Mouse (Mus musculus): ENCODE results near the gene Ntn5. TPM values are rescaled to one million over a fixed set of nuclear protein-coding genes. Genes with fewer than 3 reads are reported as not detected.

Ntn5 gene
- polyA plus RNA-seq, 1 experiment from 2014 or later, result 0.88 TPM

GRCm38 (mm10) chr7:45711316-45712021, 27.6 kb downstream of the Ntn5 start:
- H3K4me3 ChIP-seq, result no peak overlapping the region
- WGBS, result 92% methylated on average over 24 of the region's 24 CpGs
- no peaks in the 10 kb centered on the region for H3K27me3 ChIP-seq (replicated peaks)
- ATAC-seq (replicated peaks), result no peak
- H3K9me3 ChIP-seq, result no peaks in the 10 kb centered on the region
- peaks cover 70% of the 10 kb centered on the region for H3K4me1 ChIP-seq
- no peak overlapping the region for H3K9ac ChIP-seq
- H3K36me3 ChIP-seq (replicated peaks), result peaks cover 32% of the 10 kb centered on the region
- H3K4me2 ChIP-seq, result no peak overlapping the region
- H3K27ac ChIP-seq, result no peak overlapping the region

- Histone ChIP-seq H3K27me3 (replicated peaks) (no peaks in the 10 kb centered on the region), H3K4me1 (peaks cover 70% of the 10 kb centered on the region), H3K4me3 (no peak overlapping the region), H3K4me2 (no peak overlapping the region), H3K9ac (no peak overlapping the region), H3K36me3 (replicated peaks) (peaks cover 32% of the 10 kb centered on the region), H3K9me3 (no peaks in the 10 kb centered on the region), H3K27ac (no peak overlapping the region)
- 91% methylated on average over 21 of the region's 21 CpGs for WGBS
- no peak for ATAC-seq (replicated peaks)
Observed at GRCm38 (mm10) chr7:45712022-45712757, 28.4 kb downstream of the Ntn5 start.

DNA sequence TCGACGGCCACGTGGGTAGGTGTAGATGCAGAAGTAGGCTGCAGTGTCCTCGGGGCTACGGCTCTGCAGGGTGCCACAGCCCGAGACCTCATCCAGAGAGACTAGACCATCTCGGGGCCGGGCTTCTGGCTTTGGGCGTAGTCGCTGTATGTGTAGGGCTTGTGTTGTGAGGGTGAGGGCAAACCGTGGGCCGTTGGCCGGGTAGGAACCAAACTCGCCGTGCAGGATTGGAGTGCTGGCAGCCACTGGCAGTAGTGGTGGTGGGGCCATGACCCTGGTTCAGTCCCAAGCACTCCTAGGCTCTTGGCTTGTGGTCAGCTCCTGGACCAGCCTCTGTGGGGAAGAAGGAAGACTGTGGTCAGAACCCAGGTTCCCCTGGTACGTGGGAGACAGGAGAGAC, 29.6 kb downstream of the Ntn5 start:
- H3K4me2 ChIP-seq, result no peak overlapping the region
- peaks cover 32% of the 10 kb centered on the region for H3K36me3 ChIP-seq (replicated peaks)
- peaks cover 61% of the 10 kb centered on the region for H3K4me1 ChIP-seq
- H3K27me3 ChIP-seq (replicated peaks), result no peaks in the 10 kb centered on the region
- ATAC-seq (replicated peaks), result no peak
- no peak overlapping the region for H3K9ac ChIP-seq
- H3K4me3 ChIP-seq, result no peak overlapping the region
- whole genome bisulfite sequencing, result 92% methylated on average over 16 of the region's 16 CpGs
- no peaks in the 10 kb centered on the region for H3K9me3 ChIP-seq
- no peak overlapping the region for H3K27ac ChIP-seq

DNA sequence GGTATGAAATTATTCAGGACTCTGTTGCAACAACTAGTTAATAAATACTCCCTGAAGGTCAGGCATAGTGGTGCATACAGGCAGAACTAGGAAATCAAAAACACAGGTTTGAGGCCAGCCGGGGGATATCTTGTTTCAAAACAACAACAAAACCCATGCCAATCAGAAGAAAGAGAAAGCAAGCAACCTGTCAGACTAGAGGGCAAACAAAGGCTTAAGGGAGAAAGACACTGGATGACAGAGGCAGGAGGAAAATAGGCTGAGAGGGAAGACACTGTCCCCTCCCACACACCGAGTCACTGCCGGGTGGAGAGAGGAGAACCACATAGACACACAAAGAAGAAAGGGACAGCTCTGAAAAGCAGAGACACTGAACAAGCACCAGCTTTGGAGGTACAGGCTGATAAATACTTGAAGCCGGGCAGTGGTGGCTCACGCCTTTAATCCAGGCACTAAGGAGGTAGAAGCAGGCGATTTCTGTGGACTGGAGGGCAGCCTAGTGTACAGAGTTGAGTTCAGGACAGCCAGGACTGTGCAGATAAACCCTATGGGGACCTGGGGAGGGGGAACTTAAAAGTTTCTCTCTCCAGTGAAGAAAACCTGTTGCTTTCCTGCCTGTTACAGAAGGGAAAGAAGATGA, 30.2 kb downstream of the Ntn5 start:
- Histone ChIP-seq H3K9me3 (no peaks in the 10 kb centered on the region), H3K4me3 (peak overlapping the region; percentile 65), H3K4me2 (peak overlapping the region; percentile 83), H3K4me1 (peaks cover 60% of the 10 kb centered on the region), H3K27me3 (replicated peaks) (no peaks in the 10 kb centered on the region), H3K27ac (no peak overlapping the region), H3K36me3 (replicated peaks) (peaks cover 32% of the 10 kb centered on the region), H3K9ac (0 out of 2 replicates have a peak overlapping the region, but pooled peaks have one; percentile 69)
- WGBS, result 90% methylated on average over 6 of the region's 6 CpGs
- no peak for ATAC-seq (replicated peaks)

DNA sequence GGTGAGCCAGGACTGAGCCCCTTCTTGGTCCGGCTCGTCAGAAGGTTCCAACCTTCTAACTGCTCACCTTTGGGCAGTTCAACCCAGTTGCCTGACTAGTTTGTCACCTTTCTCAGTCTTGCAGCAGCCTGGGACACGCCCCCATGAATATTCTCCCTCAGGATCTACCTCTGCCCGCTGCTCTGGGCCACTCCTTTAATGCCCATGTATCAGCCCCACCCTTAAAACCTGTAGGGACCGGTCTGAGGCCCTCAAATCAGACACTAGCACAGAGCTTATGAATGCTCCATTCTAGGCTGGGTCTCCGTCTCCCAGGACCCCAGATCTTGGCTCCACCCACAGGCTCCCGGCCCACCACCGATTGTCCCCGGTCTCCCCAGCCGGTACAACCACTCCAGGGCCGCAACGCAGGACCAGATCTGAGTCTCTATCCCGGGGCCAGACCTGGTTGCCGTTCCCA, 30.8 kb downstream of the Ntn5 start:
- Histone ChIP-seq H3K4me2 (peak overlapping the region; percentile 83), H3K36me3 (replicated peaks) (peaks cover 35% of the 10 kb centered on the region), H3K27ac (peak overlapping the region; percentile 71), H3K4me3 (peak overlapping the region; percentile 65), H3K4me1 (peaks cover 60% of the 10 kb centered on the region), H3K27me3 (replicated peaks) (no peaks in the 10 kb centered on the region), H3K9me3 (no peaks in the 10 kb centered on the region), H3K9ac (peak overlapping the region; percentile 69)
- WGBS, result 12% methylated on average over 14 of the region's 14 CpGs
- peak; percentile 53 for ATAC-seq (replicated peaks)

GRCm38 (mm10) chr7:45715090-45715708, 31.4 kb downstream of the Ntn5 start, which contains the start of gene Rpl18:
TSS of gene Rpl18 (plus strand) at chr7:45715457.
- peak within 1 kb of the TSS; percentile 69 for H3K9ac ChIP-seq
- peak within 1 kb of the TSS; percentile 80 for H3K27ac ChIP-seq
- no peaks in the 10 kb centered on the region for H3K27me3 ChIP-seq (replicated peaks)
- peaks cover 58% of the 10 kb centered on the region for H3K4me1 ChIP-seq
- peak; percentile 92 for ATAC-seq (replicated peaks)
- peak within 1 kb of the TSS; percentile 83 for H3K4me2 ChIP-seq
- 7% methylated on average over 34 of the region's 34 CpGs for WGBS
- peaks cover 37% of the 10 kb centered on the region for H3K36me3 ChIP-seq (replicated peaks)
- peak within 1 kb of the TSS; percentile 65 for H3K4me3 ChIP-seq
- H3K9me3 ChIP-seq, result no peaks in the 10 kb centered on the region

DNA sequence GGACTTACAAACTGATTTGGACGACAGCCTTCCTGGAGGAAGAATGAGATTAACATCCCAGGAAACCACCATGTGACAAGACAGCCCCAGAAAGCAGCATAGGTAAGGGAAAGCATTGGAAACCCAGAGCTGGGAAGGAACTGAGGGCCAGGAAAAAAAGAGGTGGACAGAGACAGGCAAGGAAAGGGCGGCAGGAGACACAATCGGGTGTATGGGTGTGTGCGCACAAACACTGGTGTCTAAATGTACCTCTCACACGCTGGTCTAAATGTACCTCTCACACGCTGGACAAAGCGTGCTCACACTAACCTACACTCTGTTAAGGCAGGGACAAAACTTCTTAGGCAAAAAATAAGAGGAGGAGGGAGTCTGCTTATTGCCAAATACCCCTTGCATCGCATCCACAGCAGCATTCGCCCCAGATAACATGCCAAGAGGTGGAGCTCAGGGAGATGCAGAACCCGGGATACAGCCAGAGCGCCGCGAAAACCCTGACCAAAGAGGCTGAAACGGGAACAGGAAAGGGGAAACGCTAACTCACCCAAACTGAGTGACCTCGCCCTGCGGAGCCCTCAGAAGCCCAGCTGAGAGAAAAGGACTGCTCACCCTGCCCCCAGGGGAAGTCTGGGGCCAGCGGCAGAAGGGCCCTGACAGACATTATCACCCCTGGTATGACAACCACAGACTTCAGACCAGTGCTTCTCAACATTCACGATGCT, 32.1 kb downstream of the Ntn5 start:
- no peaks in the 10 kb centered on the region for H3K27me3 ChIP-seq (replicated peaks)
- peak overlapping the region; percentile 80 for H3K27ac ChIP-seq
- peaks cover 36% of the 10 kb centered on the region for H3K36me3 ChIP-seq (replicated peaks)
- ATAC-seq (replicated peaks), result no peak
- 86% methylated on average over 19 of the region's 19 CpGs for WGBS
- peak overlapping the region; percentile 83 for H3K4me2 ChIP-seq
- H3K4me3 ChIP-seq, result peak overlapping the region; percentile 65
- peaks cover 51% of the 10 kb centered on the region for H3K4me1 ChIP-seq
- 0 out of 2 replicates have a peak overlapping the region, but pooled peaks have one; percentile 9 for H3K9ac ChIP-seq
- no peaks in the 10 kb centered on the region for H3K9me3 ChIP-seq

GRCm38 (mm10) chr7:45716460-45716857, 32.6 kb downstream of the Ntn5 start:
- 90% methylated on average over 3 of the region's 3 CpGs for WGBS
- Histone ChIP-seq H3K4me3 (peak overlapping the region; percentile 65; the same call in 1 of the 2 replicates), H3K27ac (no peak overlapping the region), H3K9ac (no peak overlapping the region), H3K4me1 (peaks cover 48% of the 10 kb centered on the region), H3K27me3 (replicated peaks) (no peaks in the 10 kb centered on the region), H3K9me3 (no peaks in the 10 kb centered on the region), H3K36me3 (replicated peaks) (peaks cover 34% of the 10 kb centered on the region), H3K4me2 (peak overlapping the region; percentile 83)
- no peak for ATAC-seq (replicated peaks)

DNA sequence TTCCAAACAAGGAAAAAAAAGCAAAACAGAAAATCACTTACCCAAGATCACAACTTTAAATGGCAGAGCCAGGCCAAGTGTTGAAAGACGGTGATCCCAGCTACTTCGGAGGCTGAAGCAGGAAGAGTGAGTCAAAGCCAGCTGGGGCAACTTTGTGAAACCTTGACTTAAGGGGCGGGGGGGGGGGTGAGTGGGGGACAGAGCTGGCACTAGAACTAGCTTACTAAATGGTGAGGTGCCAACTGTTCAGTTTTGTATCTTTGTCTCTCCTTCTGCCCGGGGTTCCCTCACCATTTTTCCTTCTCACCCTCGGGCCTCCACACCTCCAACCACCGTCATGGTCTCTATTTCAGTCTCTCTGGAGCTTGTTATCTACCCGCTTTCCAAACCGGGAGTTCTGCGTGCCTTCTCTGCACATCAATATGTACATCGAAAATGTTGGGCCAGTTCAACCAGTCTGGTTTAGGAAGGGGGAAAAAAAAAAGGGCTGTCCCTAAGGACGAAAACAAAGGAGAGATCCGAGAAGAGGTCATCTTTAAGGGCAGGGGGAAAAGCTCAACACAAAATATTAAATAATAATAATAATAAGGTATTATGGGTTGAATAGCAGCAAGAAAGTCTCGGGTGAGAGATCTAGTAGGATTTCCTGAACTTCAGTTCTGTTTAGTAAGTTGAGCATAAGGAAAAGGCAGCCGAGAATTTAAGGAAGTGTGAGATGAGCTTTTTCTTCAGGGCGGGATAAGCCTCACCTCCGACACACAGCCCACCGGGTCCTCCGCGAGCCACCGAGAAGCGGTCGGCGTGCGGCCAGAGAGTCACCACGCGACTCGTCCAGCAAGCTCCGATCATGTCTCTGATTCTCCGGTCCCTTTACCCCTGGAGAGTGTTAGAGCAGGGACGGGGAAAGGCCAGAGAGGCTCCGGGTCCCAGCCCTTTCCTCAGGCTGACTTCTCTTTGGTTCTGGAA, 33.4 kb downstream of the Ntn5 start:
- H3K4me3 ChIP-seq, result peak overlapping the region; percentile 65
- no peaks in the 10 kb centered on the region for H3K9me3 ChIP-seq
- peaks cover 48% of the 10 kb centered on the region for H3K4me1 ChIP-seq
- peaks cover 28% of the 10 kb centered on the region for H3K36me3 ChIP-seq (replicated peaks)
- WGBS, result 12% methylated on average over 31 of the region's 31 CpGs
- peak overlapping the region; percentile 88 for H3K27ac ChIP-seq
- H3K27me3 ChIP-seq (replicated peaks), result no peaks in the 10 kb centered on the region
- H3K9ac ChIP-seq, result peak overlapping the region; percentile 77
- ATAC-seq (replicated peaks), result peak; percentile 30
- peak overlapping the region; percentile 83 for H3K4me2 ChIP-seq

- peak; percentile 77 for ATAC-seq (replicated peaks)
Observed at GRCm38 (mm10) chr7:45717918-45718297, 34.1 kb downstream of the Ntn5 start, which contains the start of gene Sphk2. TSS of gene Sphk2 (minus strand) at chr7:45718002.

More at GRCm38 (mm10) chr7:45717918-45718297, 34.1 kb downstream of the Ntn5 start, which contains the start of gene Sphk2:
- peaks cover 21% of the 10 kb centered on the region for H3K36me3 ChIP-seq (replicated peaks)
- H3K27me3 ChIP-seq (replicated peaks), result no peaks in the 10 kb centered on the region
- under 1% methylated on average over 41 of the region's 41 CpGs for WGBS
- H3K4me2 ChIP-seq, result peak within 1 kb of the TSS; percentile 83
- peaks cover 47% of the 10 kb centered on the region for H3K4me1 ChIP-seq
- peak within 1 kb of the TSS; percentile 77 for H3K9ac ChIP-seq
- peak within 1 kb of the TSS; percentile 65 for H3K4me3 ChIP-seq
- H3K9me3 ChIP-seq, result no peaks in the 10 kb centered on the region
- peak within 1 kb of the TSS; percentile 88 for H3K27ac ChIP-seq

Data from midbrain, embryonic 15.5 days (tissue).